Mouse (Mus musculus): ENCODE results near the gene Pou2f1. TPM values are rescaled to one million over a fixed set of nuclear protein-coding genes. Genes with fewer than 3 reads are reported as not detected.
A peak's percentile ranks its signal among the peaks of the same experiment; 100 is the strongest.
"Not testable (repeated sequence)": the region's sequence is repeated elsewhere in the genome, so short reads cannot be mapped to it uniquely, and the experiment has no call there.

Gene Pou2f1
- polyA plus RNA-seq, 1 experiment from 2014 or later, result 4.3 TPM

DNA sequence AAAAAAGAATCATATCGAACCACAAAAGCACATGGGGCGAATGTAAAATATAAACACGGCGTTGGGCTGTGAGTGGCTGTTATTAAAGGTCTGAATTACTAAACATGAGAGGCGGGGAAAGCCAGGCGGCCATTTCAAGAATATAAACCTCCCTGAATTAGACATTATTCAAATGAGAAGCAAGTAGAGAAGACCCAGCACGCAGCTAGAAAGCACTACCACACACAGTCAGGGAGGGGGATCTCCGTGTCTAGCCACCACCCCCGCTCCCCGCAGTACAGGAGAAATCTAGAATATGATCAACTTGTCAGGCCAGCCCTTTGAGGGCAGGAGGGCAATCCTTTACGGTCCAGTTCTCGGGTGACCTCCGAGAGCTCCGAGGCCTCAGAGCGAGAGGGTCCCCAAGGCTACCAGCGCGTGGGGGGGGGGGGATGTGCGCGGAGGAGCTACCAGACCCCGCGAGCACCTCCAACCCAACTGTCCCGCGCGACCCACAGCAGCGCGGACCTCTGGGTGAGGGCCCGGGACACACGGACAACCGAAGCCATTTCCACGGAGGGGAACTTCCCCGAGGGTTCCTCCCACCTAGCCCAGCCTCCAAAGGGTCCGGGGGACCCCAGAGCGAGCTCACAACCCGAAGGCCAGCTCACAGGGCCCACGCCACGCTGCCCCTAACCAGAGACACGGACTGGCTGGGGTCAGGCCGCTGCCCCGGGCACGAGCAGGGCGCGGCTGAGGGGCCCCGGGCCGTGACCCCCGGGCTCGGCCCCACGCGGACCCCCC lies 1.2 kb downstream of the Pou2f1 start:
- ATAC-seq (ENCODE audit: low read depth) (no peak), DNase-seq (peak; percentile 15)
- Histone ChIP-seq H3K4me3 (replicated peaks) (peak overlapping the region; percentile 99), H3K27ac (peak overlapping the region; percentile 88), H3K27me3 (no peaks in the 10 kb centered on the region), H3K9me3 (replicated peaks) (no peaks in the 10 kb centered on the region), H3K4me2 (peak overlapping the region; percentile 99), H3K36me3 (no peaks in the 10 kb centered on the region), H3K9ac (peak overlapping the region; percentile 98), H3K4me1 (replicated peaks) (peaks cover 41% of the 10 kb centered on the region)
- 1% methylated on average over 48 of the region's 48 CpGs for WGBS (ENCODE audit: insufficient replicate concordance)

DNA sequence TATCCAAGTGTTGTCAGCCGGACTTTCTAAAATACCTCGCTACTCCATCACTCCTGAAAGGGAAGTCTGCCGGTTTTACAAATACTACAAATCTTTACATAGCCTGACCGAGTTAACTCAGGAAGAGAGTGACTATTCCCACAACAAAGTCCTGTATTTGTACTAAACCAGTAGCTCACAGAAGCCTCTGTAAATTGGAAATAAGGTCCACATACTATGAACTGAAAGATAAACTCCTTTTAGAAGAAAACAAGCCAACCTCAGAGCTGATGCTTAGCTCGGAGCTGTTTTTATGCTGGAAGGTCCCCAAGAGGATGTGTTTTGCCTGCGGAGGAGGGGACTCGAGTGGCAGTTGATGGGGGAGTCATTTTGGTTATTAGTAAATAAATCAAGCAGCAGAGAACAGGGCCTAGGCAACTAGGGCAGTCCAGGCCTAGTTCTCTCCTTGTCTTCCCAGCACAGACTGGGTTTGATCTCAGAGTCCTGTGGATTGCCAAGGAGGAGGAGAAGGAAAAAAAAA lies 1.8 kb downstream of the Pou2f1 start:
- Histone ChIP-seq H3K4me1 (replicated peaks) (peaks cover 46% of the 10 kb centered on the region), H3K4me2 (peak overlapping the region; percentile 99), H3K4me3 (replicated peaks) (peak overlapping the region; percentile 99), H3K9me3 (replicated peaks) (no peaks in the 10 kb centered on the region), H3K27me3 (no peaks in the 10 kb centered on the region), H3K36me3 (no peaks in the 10 kb centered on the region), H3K27ac (peak overlapping the region; percentile 88), H3K9ac (peak overlapping the region; percentile 98)
- 39% methylated on average over 7 of the region's 7 CpGs for WGBS (ENCODE audit: insufficient replicate concordance)
- DNase-seq, result no peak
- ATAC-seq (ENCODE audit: low read depth), result no peak

DNA sequence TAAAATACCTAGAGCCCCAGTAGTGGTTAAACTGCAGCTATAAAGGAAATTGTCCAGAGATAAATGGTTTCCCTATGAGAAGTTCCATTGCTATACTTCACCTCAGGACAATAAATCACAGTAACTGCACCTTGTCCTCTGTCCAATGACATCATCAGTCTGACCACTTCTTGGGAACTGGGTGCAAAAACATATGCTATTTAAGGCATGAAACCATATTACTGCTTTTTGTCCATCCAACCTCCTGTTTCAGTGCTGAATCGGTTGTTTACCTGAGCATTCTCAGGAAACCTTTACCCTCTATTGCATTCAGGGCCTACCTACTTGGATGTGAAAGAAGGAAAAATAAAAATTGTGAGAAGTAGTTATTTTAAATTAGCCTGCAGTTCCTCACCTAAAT lies 2.8 kb downstream of the Pou2f1 start:
- no peak for DNase-seq
- Histone ChIP-seq H3K27ac (no peak overlapping the region), H3K27me3 (no peaks in the 10 kb centered on the region), H3K4me1 (replicated peaks) (peaks cover 50% of the 10 kb centered on the region), H3K36me3 (no peaks in the 10 kb centered on the region), H3K9ac (no peak overlapping the region), H3K9me3 (replicated peaks) (no peaks in the 10 kb centered on the region), H3K4me2 (no peak overlapping the region), H3K4me3 (replicated peaks) (no peak overlapping the region)
- no peak for ATAC-seq (ENCODE audit: low read depth)
- 79% methylated on average over 1 of the region's 1 CpGs for WGBS (ENCODE audit: insufficient replicate concordance)

DNA sequence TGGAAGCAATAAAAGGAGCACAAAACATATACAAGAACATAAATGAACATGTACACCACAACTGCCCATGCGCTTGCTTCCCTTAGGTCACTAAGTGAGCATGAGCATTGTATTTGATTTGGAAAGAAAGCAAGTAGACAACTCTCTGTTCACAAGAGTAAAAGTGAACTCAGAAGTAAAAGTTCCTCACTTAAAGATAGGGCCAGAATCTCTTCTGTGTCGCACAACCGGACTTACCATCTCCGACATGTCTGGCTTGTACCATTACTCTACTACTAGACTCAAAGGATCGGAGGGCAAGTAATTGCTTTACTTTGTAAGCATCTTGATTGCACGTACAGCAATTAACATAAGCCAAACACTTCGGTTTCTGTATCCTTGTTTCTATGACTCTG lies 6.8 kb downstream of the Pou2f1 start:
- no peaks in the 10 kb centered on the region for H3K27me3 ChIP-seq
- no peak overlapping the region for H3K4me3 ChIP-seq (replicated peaks)
- ATAC-seq (ENCODE audit: low read depth) (no peak), DNase-seq (no peak)
- no peaks in the 10 kb centered on the region for H3K36me3 ChIP-seq
- no peak overlapping the region for H3K4me2 ChIP-seq
- WGBS (ENCODE audit: insufficient replicate concordance), result 87% methylated on average over 7 of the region's 7 CpGs
- no peaks in the 10 kb centered on the region for H3K9me3 ChIP-seq (replicated peaks)
- no peak overlapping the region for H3K27ac ChIP-seq
- H3K9ac ChIP-seq, result no peak overlapping the region
- peaks cover 61% of the 10 kb centered on the region for H3K4me1 ChIP-seq (replicated peaks)

DNA sequence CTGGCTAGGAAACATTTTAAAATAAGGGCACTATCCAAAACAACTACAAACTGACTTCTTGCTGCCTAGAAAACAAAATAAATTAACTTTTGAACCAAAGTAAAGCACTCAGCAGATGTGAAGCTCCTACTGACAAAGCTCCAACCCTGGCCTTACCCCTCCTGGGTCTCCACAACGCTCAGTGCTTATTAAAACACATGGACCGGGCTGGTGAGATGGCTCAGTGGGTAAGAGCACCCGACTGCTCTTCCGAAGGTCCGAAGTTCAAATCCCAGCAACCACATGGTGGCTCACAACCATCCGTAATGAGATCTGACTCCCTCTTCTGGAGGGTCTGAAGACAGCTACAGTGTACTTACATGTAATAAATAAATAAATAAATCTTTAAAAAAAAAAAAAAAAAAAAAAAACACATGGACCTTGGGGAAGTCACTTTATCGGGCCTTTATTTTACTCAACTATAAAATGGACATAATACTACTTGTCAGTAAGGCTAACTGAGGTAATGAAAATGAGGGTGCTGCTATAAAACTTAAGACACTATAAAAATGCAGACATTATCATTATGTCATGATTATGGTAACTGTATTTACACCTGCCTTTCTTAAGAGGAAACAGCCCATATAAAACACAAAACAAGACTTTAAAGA lies 7.3 kb downstream of the Pou2f1 start:
- H3K4me1 ChIP-seq (replicated peaks), result peaks cover 59% of the 10 kb centered on the region
- H3K4me3 ChIP-seq (replicated peaks); DNase-seq; H3K9ac ChIP-seq; H3K4me2 ChIP-seq; H3K27me3 ChIP-seq; H3K9me3 ChIP-seq (replicated peaks); H3K36me3 ChIP-seq; ATAC-seq (ENCODE audit: low read depth); H3K27ac ChIP-seq: not testable (repeated sequence)
- 85% methylated on average over 7 of the region's 7 CpGs for WGBS (ENCODE audit: insufficient replicate concordance)

- Histone ChIP-seq H3K4me1 (replicated peaks) (peaks cover 52% of the 10 kb centered on the region), H3K27me3 (no peaks in the 10 kb centered on the region), H3K27ac (no peak overlapping the region), H3K4me3 (replicated peaks) (no peak overlapping the region), H3K9ac (peak overlapping the region; percentile 17; the same call in 1 of the 2 replicates), H3K36me3 (no peaks in the 10 kb centered on the region), H3K9me3 (replicated peaks) (no peaks in the 10 kb centered on the region), H3K4me2 (no peak overlapping the region)
- ATAC-seq (ENCODE audit: low read depth) (peak; percentile 39), DNase-seq (no peak)
- WGBS (ENCODE audit: insufficient replicate concordance), result 20% methylated on average over 1 of the region's 1 CpGs
Measured at GRCm38 (mm10) chr1:165994279-165994678, 8.2 kb downstream of the Pou2f1 start.

DNA sequence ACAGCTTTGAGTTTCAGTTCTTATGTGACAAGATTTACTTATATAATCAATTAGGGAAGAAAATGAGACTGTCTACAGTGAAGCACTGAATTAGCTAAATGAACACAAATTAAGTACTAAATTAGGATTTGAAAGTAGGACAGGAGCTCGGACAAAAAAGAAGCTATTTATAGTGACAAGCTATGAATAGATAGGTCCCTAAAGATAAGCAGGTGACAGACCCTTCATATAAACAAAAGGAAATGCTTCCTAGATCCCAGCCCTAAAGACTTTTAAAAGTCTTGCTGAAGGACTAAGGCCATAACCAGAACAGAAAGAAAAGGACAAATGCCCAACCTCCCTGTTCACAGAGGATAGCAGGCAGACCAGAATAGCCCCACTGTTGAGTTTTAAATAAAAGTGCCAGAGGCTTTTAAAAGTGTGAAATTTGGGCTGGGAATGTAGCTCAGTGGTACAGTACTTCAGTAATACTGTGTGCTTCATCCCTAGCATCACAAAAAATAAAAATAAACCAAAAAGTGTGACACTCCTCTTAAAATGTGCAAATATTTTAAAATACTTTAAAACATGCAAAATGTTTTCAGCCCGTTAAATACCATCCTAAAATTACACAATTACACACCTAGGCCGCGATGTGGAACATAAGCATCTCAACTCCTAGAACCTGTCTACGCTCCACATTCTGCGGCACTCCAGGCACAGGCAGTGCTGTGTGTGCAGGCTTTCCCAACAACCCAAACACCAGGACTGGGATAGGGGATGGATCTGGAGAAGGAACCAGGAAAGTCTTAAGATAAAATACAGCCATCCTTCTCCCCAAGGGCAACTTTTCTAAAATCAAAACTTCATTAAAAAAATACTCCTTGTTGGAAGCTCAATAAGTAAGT lies 9.0 kb downstream of the Pou2f1 start:
- no peak for ATAC-seq (ENCODE audit: low read depth)
- Histone ChIP-seq H3K36me3 (no peaks in the 10 kb centered on the region), H3K4me3 (replicated peaks) (no peak overlapping the region), H3K27me3 (no peaks in the 10 kb centered on the region), H3K4me2 (no peak overlapping the region), H3K4me1 (replicated peaks) (peaks cover 47% of the 10 kb centered on the region), H3K9me3 (replicated peaks) (no peaks in the 10 kb centered on the region), H3K9ac (0 out of 2 replicates have a peak overlapping the region, but pooled peaks have one; percentile 15), H3K27ac (no peak overlapping the region)
- 72% methylated on average over 6 of the region's 6 CpGs for WGBS (ENCODE audit: insufficient replicate concordance)
- no peak for DNase-seq

- Histone ChIP-seq H3K36me3 (no peaks in the 10 kb centered on the region), H3K4me3 (replicated peaks) (no peak overlapping the region), H3K9me3 (replicated peaks) (no peaks in the 10 kb centered on the region), H3K27me3 (no peaks in the 10 kb centered on the region), H3K4me1 (replicated peaks) (peaks cover 51% of the 10 kb centered on the region), H3K4me2 (no peak overlapping the region), H3K9ac (no peak overlapping the region), H3K27ac (no peak overlapping the region)
- no peak for ATAC-seq (ENCODE audit: low read depth)
- 62% methylated on average over 2 of the region's 2 CpGs for WGBS (ENCODE audit: insufficient replicate concordance)
- DNase-seq, result no peak
Measured at GRCm38 (mm10) chr1:165988536-165988935, 13.9 kb downstream of the Pou2f1 start.

GRCm38 (mm10) chr1:165988072-165988471 lies 14.4 kb downstream of the Pou2f1 start:
- Histone ChIP-seq H3K4me2 (no peak overlapping the region), H3K9me3 (replicated peaks) (no peaks in the 10 kb centered on the region), H3K36me3 (no peaks in the 10 kb centered on the region), H3K9ac (no peak overlapping the region), H3K4me3 (replicated peaks) (no peak overlapping the region), H3K27ac (no peak overlapping the region), H3K4me1 (replicated peaks) (peaks cover 46% of the 10 kb centered on the region), H3K27me3 (no peaks in the 10 kb centered on the region)
- ATAC-seq (ENCODE audit: low read depth) (no peak), DNase-seq (no peak)
- WGBS (ENCODE audit: insufficient replicate concordance), result 65% methylated on average over 2 of the region's 2 CpGs

DNA sequence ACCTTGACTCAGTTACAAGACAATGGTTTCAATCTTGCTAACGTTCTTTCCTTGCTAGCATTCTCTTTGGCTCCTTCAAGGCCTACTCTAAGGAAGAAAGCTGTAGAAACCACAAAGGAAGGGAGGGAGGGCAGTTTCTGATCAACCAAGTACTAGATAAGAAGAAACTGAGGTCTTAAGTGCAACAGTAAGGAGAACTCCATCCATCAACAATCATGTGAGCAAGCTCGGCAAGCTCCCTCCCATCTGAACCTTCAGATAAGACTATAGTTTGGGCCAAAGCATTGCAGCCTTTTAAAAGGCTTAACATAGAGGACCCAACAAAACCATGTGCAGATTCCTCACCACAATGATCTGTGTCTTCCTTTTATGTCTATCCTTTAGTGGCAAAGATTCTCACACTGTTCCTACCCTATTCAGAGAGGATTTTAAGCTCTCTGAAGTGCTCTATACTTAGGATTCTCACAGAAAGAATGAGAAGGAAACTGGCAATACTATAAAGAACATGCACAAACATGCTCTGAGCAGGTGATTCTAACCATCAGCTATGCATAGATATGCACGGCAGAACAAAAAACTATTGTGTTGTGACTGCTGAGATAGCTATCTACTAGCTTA lies 16.6 kb downstream of the Pou2f1 start:
- WGBS (ENCODE audit: insufficient replicate concordance), result 12% methylated on average over 3 of the region's 3 CpGs
- H3K4me2 ChIP-seq, result peak overlapping the region; percentile 45
- peak overlapping the region; percentile 57 for H3K27ac ChIP-seq

More for the DNA sequence above, 16.6 kb downstream of the Pou2f1 start:
- Histone ChIP-seq H3K27me3 (no peaks in the 10 kb centered on the region), H3K9ac (no peak overlapping the region), H3K9me3 (replicated peaks) (no peaks in the 10 kb centered on the region), H3K4me1 (replicated peaks) (peaks cover 47% of the 10 kb centered on the region), H3K36me3 (no peaks in the 10 kb centered on the region), H3K4me3 (replicated peaks) (no peak overlapping the region)
- peak; percentile 78 for ATAC-seq (ENCODE audit: low read depth)
- no peak for DNase-seq
